Mouse (Mus musculus) cortical plate, adult 2 months (tissue): ENCODE results near the gene Tbc1d22a.

ENCODE experiments used
- CTCF ChIP-seq: fragments of 200-500 bp; IDR thresholded peaks from 2 replicates; pipeline ENCODE4 v1.5.1; 2011; ENCODE audit warnings: mild to moderate bottlenecking, control low read depth, low read length; ENCODE audit not compliant: insufficient read depth; ENCODE audit errors: extremely low read depth
- POLR2A ChIP-seq: fragments of 200-500 bp; IDR thresholded peaks from 2 replicates; pipeline ENCODE4 v1.6.1; 2011; ENCODE audit warnings: mild to moderate bottlenecking, low read length, control low read depth; ENCODE audit not compliant: insufficient read depth; ENCODE audit errors: extremely low read depth

GRCm38 (mm10) chr15:86385436-86385835 lies 171.2 kb downstream of the Tbc1d22a start:
- TF ChIP-seq POLR2A (no peak), CTCF (no peak)
